ENCODE assay signal across 12 mouse cellular contexts in genomic region chr5:118190491-118190890, GRCm38 (mm10).
"Had no signal": no experiment of that assay in that cellular context is flagged by ENCODE, and none has a peak within 500 bp of the region (broad histone marks: within the 10 kb centered on the region; RNA-seq: fewer than 3 reads in every experiment).

No protein-coding gene starts in this region.

- DNase-seq: retina, postnatal 1 day; right cerebral cortex, adult 18-20 months; right cerebral cortex, postnatal 14 days; right cerebral cortex, postnatal 25 days; right cerebral cortex, postnatal 4 days; spleen, adult 18-20 months; thymus, adult 18-20 months; thymus, adult 2 months; thymus, postnatal 14 days; thymus, postnatal 25 days; thymus, postnatal 36 days; thymus, postnatal 4 days had no signal
